Mouse (Mus musculus) liver, embryonic 14.5 days (tissue): ENCODE measurements around the gene Bcas3.

Experiments used
- CTCF ChIP-seq: IDR thresholded peaks from 2 replicates; pipeline ENCODE4 v1.5.1; 2016; ENCODE audit warnings: antibody characterized with exemption, low read depth, control low read depth
- EP300 ChIP-seq: IDR thresholded peaks from 2 replicates; pipeline ENCODE4 v1.6.1; 2016; ENCODE audit warnings: antibody characterized with exemption, low read depth

GRCm38 (mm10) chr11:85838424-85839257 lies 485.7 kb downstream of the Bcas3 start:
- TF ChIP-seq CTCF, result no peak
- TF ChIP-seq EP300, result no peak
